Mouse (Mus musculus): ENCODE data around the gene Tectb. TPM values are rescaled to one million over a fixed set of nuclear protein-coding genes. Genes with fewer than 3 reads are reported as not detected.

Tectb gene
- polyA plus RNA-seq, 1 experiment from 2014 or later = not detected

- no peaks in the 10 kb centered on the region for H3K36me3 ChIP-seq (ENCODE audit: control insufficient read depth, insufficient read depth, low read length)
- H3K4me1 ChIP-seq (replicated peaks; ENCODE audit: control insufficient read depth, insufficient read depth, low read length) = no peaks in the 10 kb centered on the region
- no peak overlapping the region for H3K4me2 ChIP-seq (ENCODE audit: low read length)
- no peak overlapping the region for H3K4me3 ChIP-seq (ENCODE audit: low read depth, low read length)
- no peak overlapping the region for H3K9ac ChIP-seq (ENCODE audit: low read length)
- 82% methylated on average over 5 of the region's 5 CpGs for WGBS
- H3K27ac ChIP-seq (ENCODE audit: low read depth) = no peak overlapping the region
- DNase-seq (ENCODE audit: low spot score) (no peak), ATAC-seq (replicated peaks; ENCODE audit: low FRiP score, low TSS enrichment, low read depth) (no peak)
- H3K27me3 ChIP-seq (replicated peaks; ENCODE audit: control insufficient read depth, insufficient read depth, low read length) = no peaks in the 10 kb centered on the region
- H3K9me3 ChIP-seq (ENCODE audit: control insufficient read depth, low read length) = no peaks in the 10 kb centered on the region
Measured at GRCm38 (mm10) chr19:55236564-55236963, 56.0 kb downstream of the Tectb start.

GRCm38 (mm10) chr19:55239766-55240426, 59.4 kb downstream of the Tectb start:
- Histone ChIP-seq H3K9ac (ENCODE audit: low read length) (no peak overlapping the region), H3K9me3 (ENCODE audit: control insufficient read depth, low read length) (no peaks in the 10 kb centered on the region), H3K36me3 (ENCODE audit: control insufficient read depth, insufficient read depth, low read length) (no peaks in the 10 kb centered on the region), H3K4me2 (ENCODE audit: low read length) (no peak overlapping the region), H3K4me3 (ENCODE audit: low read depth, low read length) (no peak overlapping the region), H3K27ac (ENCODE audit: low read depth) (no peak overlapping the region), H3K4me1 (replicated peaks; ENCODE audit: control insufficient read depth, insufficient read depth, low read length) (no peaks in the 10 kb centered on the region), H3K27me3 (replicated peaks; ENCODE audit: control insufficient read depth, insufficient read depth, low read length) (no peaks in the 10 kb centered on the region)
- DNase-seq (ENCODE audit: low spot score) = no peak
- ATAC-seq (replicated peaks; ENCODE audit: low FRiP score, low TSS enrichment, low read depth) = no peak
- 58% methylated on average over 6 of the region's 6 CpGs for WGBS

- H3K27me3 ChIP-seq (replicated peaks; ENCODE audit: control insufficient read depth, insufficient read depth, low read length) = no peaks in the 10 kb centered on the region
- H3K36me3 ChIP-seq (ENCODE audit: control insufficient read depth, insufficient read depth, low read length) = no peaks in the 10 kb centered on the region
- H3K9me3 ChIP-seq (ENCODE audit: control insufficient read depth, low read length) = no peaks in the 10 kb centered on the region
- H3K4me3 ChIP-seq (ENCODE audit: low read depth, low read length) = no peak within 1 kb of the TSS
- no peak for DNase-seq (ENCODE audit: low spot score)
- H3K4me2 ChIP-seq (ENCODE audit: low read length) = no peak within 1 kb of the TSS
- 76% methylated on average over 6 of the region's 6 CpGs for WGBS
- no peak for ATAC-seq (replicated peaks; ENCODE audit: low FRiP score, low TSS enrichment, low read depth)
- no peak within 1 kb of the TSS for H3K9ac ChIP-seq (ENCODE audit: low read length)
- H3K27ac ChIP-seq (ENCODE audit: low read depth) = no peak within 1 kb of the TSS
- no peaks in the 10 kb centered on the region for H3K4me1 ChIP-seq (replicated peaks; ENCODE audit: control insufficient read depth, insufficient read depth, low read length)
Measured at GRCm38 (mm10) chr19:55241186-55241645, 60.7 kb downstream of the Tectb start, which contains the start of gene Gucy2g. Gucy2g (minus strand) TSS chr19:55241236.

GRCm38 (mm10) chr19:55244791-55245231, 64.3 kb downstream of the Tectb start:
- Histone ChIP-seq H3K27ac (ENCODE audit: low read depth) (no peak overlapping the region), H3K9me3 (ENCODE audit: control insufficient read depth, low read length) (no peaks in the 10 kb centered on the region), H3K4me2 (ENCODE audit: low read length) (no peak overlapping the region), H3K4me3 (ENCODE audit: low read depth, low read length) (no peak overlapping the region), H3K9ac (ENCODE audit: low read length) (no peak overlapping the region), H3K36me3 (ENCODE audit: control insufficient read depth, insufficient read depth, low read length) (no peaks in the 10 kb centered on the region), H3K27me3 (replicated peaks; ENCODE audit: control insufficient read depth, insufficient read depth, low read length) (no peaks in the 10 kb centered on the region), H3K4me1 (replicated peaks; ENCODE audit: control insufficient read depth, insufficient read depth, low read length) (no peaks in the 10 kb centered on the region)
- DNase-seq (ENCODE audit: low spot score) (peak; percentile 57), ATAC-seq (replicated peaks; ENCODE audit: low FRiP score, low TSS enrichment, low read depth) (0 out of 2 replicates have a peak, but pooled peaks have one; percentile 50)
- WGBS = 21% methylated on average over 7 of the region's 7 CpGs

Small RNAs within 50 kb of the gene (microRNA-seq; reads per million reads assigned to microRNA genes)
- not detected for gene Mir6715

Other genes starting within 250 kb of the Tectb start
- 22.6 and 24.1 TPM in 2 replicates for gene Gpam, start 53.5 kb upstream of the Tectb start, polyA plus RNA-seq (2014; fragmentation: Nextera tagmentation; extraction: Ambion mirVana)
- gene Gucy2g, start 60.5 kb downstream of the Tectb start, polyA plus RNA-seq (2014; fragmentation: Nextera tagmentation; extraction: Ambion mirVana) = not detected in 2 replicates
- 86.5 and 93.2 TPM in 2 replicates for gene Acsl5, start 71.2 kb downstream of the Tectb start, polyA plus RNA-seq (2014; fragmentation: Nextera tagmentation; extraction: Ambion mirVana)
- gene Zdhhc6, start 135.3 kb downstream of the Tectb start, polyA plus RNA-seq (2014; fragmentation: Nextera tagmentation; extraction: Ambion mirVana) = 102 and 108 TPM in 2 replicates
- gene Vti1a, start 135.6 kb downstream of the Tectb start, polyA plus RNA-seq (2014; fragmentation: Nextera tagmentation; extraction: Ambion mirVana) = 23.5 and 24.6 TPM in 2 replicates

Measured in intestine, embryonic 14.5 days (tissue).